Comparison of ENCODE assay signal across 7 mouse cellular contexts in the genomic region with DNA sequence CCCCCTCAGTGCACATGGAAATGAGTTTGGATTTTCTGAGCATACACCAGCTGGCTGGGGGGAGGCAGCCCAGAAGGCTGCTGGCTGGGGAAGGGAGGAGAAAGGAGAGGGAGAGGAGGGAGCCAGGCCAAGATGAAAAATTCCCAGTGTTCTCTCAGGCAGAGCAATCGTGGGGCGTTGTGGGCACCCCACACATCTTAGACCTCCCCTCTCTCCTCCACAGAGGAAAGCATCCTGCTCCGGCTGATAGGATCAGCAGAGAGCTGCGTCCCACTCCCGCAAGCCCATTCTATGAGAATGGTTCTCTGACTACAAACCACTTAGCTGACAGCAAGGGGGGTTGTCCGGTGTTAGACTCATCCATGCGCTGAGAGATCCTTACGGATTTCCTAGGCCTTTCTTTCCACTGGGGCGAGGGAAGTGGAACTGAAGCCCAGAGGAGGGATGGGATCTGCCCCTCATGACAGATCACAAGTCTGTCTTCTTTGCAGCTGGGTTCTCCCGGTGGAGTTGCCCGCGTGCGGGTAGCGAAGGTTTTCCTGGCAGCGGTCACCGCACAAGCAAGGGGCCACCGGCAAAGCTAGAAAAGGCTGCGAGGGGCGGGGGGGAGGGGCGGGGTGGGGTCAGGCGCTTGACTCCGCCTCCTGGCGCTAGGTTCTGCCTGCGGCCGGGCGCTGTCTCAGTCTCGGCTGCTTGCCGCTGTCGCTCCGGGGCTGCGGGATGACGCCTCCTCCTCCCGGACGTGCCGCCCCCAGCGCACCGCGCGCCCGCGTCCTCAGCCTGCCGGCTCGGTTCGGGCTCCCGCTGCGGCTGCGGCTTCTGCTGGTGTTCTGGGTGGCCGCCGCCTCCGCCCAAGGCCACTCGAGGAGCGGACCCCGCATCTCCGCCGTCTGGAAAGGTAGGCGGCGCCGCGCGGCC. TPM values are rescaled to one million over a fixed set of nuclear protein-coding genes. Genes with fewer than 3 reads are reported as not detected.
A peak's percentile ranks its signal among the peaks of the same experiment; 100 is the strongest.
DNase-seq lines count a peak whose midpoint lies in the region; ATAC-seq and TF ChIP-seq lines count a peak whose summit lies in the region.

Gene Sema7a (plus strand): TSS at position 682 of the 918 bp plus-strand sequence.

- TF ChIP-seq POLR2A in spleen, adult 2 months (IDR thresholded peaks at IDR 0.05; ENCODE audit: low read depth, low read length), result peak; percentile 87

- no peaks in the 10 kb centered on the region; the same call in 1 of the 2 replicates for H3K4me1 ChIP-seq in intestine, postnatal 0 days (replicated peaks; ENCODE audit: control insufficient read depth, insufficient read depth, low read length)
- H3K4me1 ChIP-seq in limb, embryonic 10.5 days, result peaks cover 39% of the 10 kb centered on the region
- H3K4me1 ChIP-seq in midbrain, embryonic 13.5 days (replicated peaks), result peaks cover 41% of the 10 kb centered on the region
- H3K4me1 ChIP-seq in spleen, adult 2 months (ENCODE audit: control insufficient read depth, insufficient read depth, insufficient read length), result peaks cover 27% of the 10 kb centered on the region; the same call in 1 of the 2 replicates

- H3K9ac ChIP-seq in intestine, postnatal 0 days (ENCODE audit: low read depth, low read length), result peak within 1 kb of the TSS; percentile 69
- peak within 1 kb of the TSS; percentile 85 for H3K9ac ChIP-seq in midbrain, embryonic 13.5 days (replicated peaks)

- H3K4me2 ChIP-seq in intestine, postnatal 0 days (replicated peaks; ENCODE audit: low read depth), result peak within 1 kb of the TSS; percentile 97
- peak within 1 kb of the TSS; percentile 92 for H3K4me2 ChIP-seq in midbrain, embryonic 13.5 days (replicated peaks)

- peak; percentile 74 for ATAC-seq in granulocyte monocyte progenitor cell, adult 5-6 weeks (replicated peaks; ENCODE audit: poor library complexity, severe bottlenecking)
- peak; percentile 71 for ATAC-seq in intestine, postnatal 0 days
- peak; percentile 82 for ATAC-seq in midbrain, embryonic 13.5 days

- WGBS in intestine, postnatal 0 days, result 4% methylated on average over 59 of the region's 60 CpGs
- 2% methylated on average over 58 of the region's 60 CpGs for WGBS in limb, embryonic 10.5 days
- WGBS in midbrain, embryonic 13.5 days, result under 1% methylated on average over 42 of the region's 60 CpGs
- 10% methylated on average over 59 of the region's 60 CpGs for WGBS in spleen, adult 2 months

- H3K4me3 ChIP-seq in intestine, postnatal 0 days (ENCODE audit: low read depth, low read length), result peak within 1 kb of the TSS; percentile 83
- H3K4me3 ChIP-seq in limb, embryonic 10.5 days, result peak within 1 kb of the TSS; percentile 71
- H3K4me3 ChIP-seq in midbrain, embryonic 13.5 days (replicated peaks), result peak within 1 kb of the TSS; percentile 87
- H3K4me3 ChIP-seq in spleen, adult 2 months (ENCODE audit: extremely low read depth, insufficient read depth, insufficient read length), result peak within 1 kb of the TSS; percentile 73

- no peak for TF ChIP-seq CTCF in intestine, postnatal 0 days (IDR thresholded peaks at IDR 0.05; ENCODE audit: low read depth)
- no peak for TF ChIP-seq CTCF in spleen, adult 2 months (IDR thresholded peaks at IDR 0.05; ENCODE audit: extremely low read depth, insufficient read depth, insufficient read length, insufficient replicate concordance)

- H3K36me3 ChIP-seq in intestine, postnatal 0 days (ENCODE audit: control insufficient read depth, insufficient read depth), result no peaks in the 10 kb centered on the region
- no peaks in the 10 kb centered on the region for H3K36me3 ChIP-seq in limb, embryonic 10.5 days
- no peaks in the 10 kb centered on the region for H3K36me3 ChIP-seq in midbrain, embryonic 13.5 days
- H3K36me3 ChIP-seq in spleen, adult 2 months (ENCODE audit: control insufficient read depth, insufficient read depth, low read length), result no peaks in the 10 kb centered on the region

- peak; percentile 86 for DNase-seq in adrenal gland, postnatal 10 days
- peak; percentile 57 for DNase-seq in embryo, embryonic 11.5 days (ENCODE audit: low read depth, low spot score)
- DNase-seq in limb, embryonic 10.5 days (ENCODE audit: low spot score), result peak; percentile 83
- peak; percentile 23 to 80 for DNase-seq in spleen, adult 2 months (ENCODE audit: low read depth in 1 of 2, low spot score in 2 of 2)

- no peaks in the 10 kb centered on the region; the same call in 1 of the 2 replicates for H3K27me3 ChIP-seq in intestine, postnatal 0 days (replicated peaks; ENCODE audit: control insufficient read depth, insufficient read depth, low read length)
- peaks cover 84% of the 10 kb centered on the region for H3K27me3 ChIP-seq in limb, embryonic 10.5 days (ENCODE audit: low read depth, poor library complexity, severe bottlenecking)
- H3K27me3 ChIP-seq in midbrain, embryonic 13.5 days, result peaks cover 44% of the 10 kb centered on the region
- no peaks in the 10 kb centered on the region for H3K27me3 ChIP-seq in spleen, adult 2 months (ENCODE audit: control insufficient read depth, insufficient read depth, low read length)

- H3K27ac ChIP-seq in intestine, postnatal 0 days (ENCODE audit: low read depth, low read length), result peak within 1 kb of the TSS; percentile 46; the same call in 1 of the 2 replicates
- peak within 1 kb of the TSS; percentile 85 for H3K27ac ChIP-seq in limb, embryonic 10.5 days
- peak within 1 kb of the TSS; percentile 92 for H3K27ac ChIP-seq in midbrain, embryonic 13.5 days
- H3K27ac ChIP-seq in spleen, adult 2 months (ENCODE audit: insufficient read depth, low read length), result peak within 1 kb of the TSS; percentile 37

- no peaks in the 10 kb centered on the region for H3K9me3 ChIP-seq in intestine, postnatal 0 days (ENCODE audit: control insufficient read depth)
- no peaks in the 10 kb centered on the region for H3K9me3 ChIP-seq in limb, embryonic 10.5 days (replicated peaks)
- H3K9me3 ChIP-seq in midbrain, embryonic 13.5 days, result no peaks in the 10 kb centered on the region

RNA-seq across cellular contexts. Expression of gene Sema7a, which starts in this region (rescaled TPM):
- total RNA-seq in adrenal gland, postnatal 10 days (2021), result 10 to 100 TPM; 18.0 to 19.8 TPM
- total RNA-seq in granulocyte monocyte progenitor cell, adult 5-6 weeks (2014; fragmentation: Nextera tagmentation), result 0.51 TPM in 1 of 2 replicates, not detected in the other
- 0.26 TPM in 1 of 2 replicates, not detected in the other for total RNA-seq in granulocyte monocyte progenitor cell, adult 5-6 weeks (2017)
- polyA plus RNA-seq in intestine, postnatal 0 days (2015; fragmentation: Nextera tagmentation; extraction: Ambion mirVana), result 6.9 and 7.1 TPM in 2 replicates
- polyA plus RNA-seq in limb, embryonic 10.5 days (2016; fragmentation: Nextera tagmentation; extraction: Ambion mirVana), result 0.20 and 0.26 TPM in 2 replicates
- polyA plus RNA-seq in midbrain, embryonic 13.5 days (2015; fragmentation: Nextera tagmentation; extraction: Ambion mirVana), result 1.9 and 2.7 TPM in 2 replicates
- polyA plus RNA-seq in spleen, adult 2 months (2012; rRNA removed), result 26.1 and 35.7 TPM in 2 replicates

Comparison
In these comparisons a context has a peak if more than half of its experiments do, and no peak if none do; other contexts are left out.
1. Peak in every context shown above with its lines: DNase-seq, ATAC-seq, H3K4me3 ChIP-seq and H3K27ac ChIP-seq.
2. RNA of gene Sema7a (total RNA-seq): 18.0 to 19.8 TPM in adrenal gland, postnatal 10 days; 0.26 to 0.51 TPM in granulocyte monocyte progenitor cell, adult 5-6 weeks; every median in the first group is over 10 times any median in the second.
3. Peak in ATAC-seq in granulocyte monocyte progenitor cell, adult 5-6 weeks; RNA of the gene not detected or under 1 TPM.
4. Peak in DNase-seq, H3K4me3 ChIP-seq and H3K27ac ChIP-seq in limb, embryonic 10.5 days; RNA of the gene not detected or under 1 TPM.
5. H3K27ac ChIP-seq: peak in every context shown above with its lines; median percentile 92 in midbrain, embryonic 13.5 days; 85 in limb, embryonic 10.5 days; 46 in intestine, postnatal 0 days; 37 in spleen, adult 2 months.